Mouse (Mus musculus): ENCODE results near the gene Pabpc6. TPM values are rescaled to one million over a fixed set of nuclear protein-coding genes. Genes with fewer than 3 reads are reported as not detected.

Gene Pabpc6
- 487 TPM for polyA plus RNA-seq (2014; fragmentation: Illumina TruSeq; extraction: RNeasy Lipid Tissue Mini Kit (QIAGEN cat#74804); ENCODE audit: low read depth, low replicate concordance)

GRCm38 (mm10) chr17:9669283-9669905 lies at the start of gene Pabpc6:
TSS of gene Pabpc6 (minus strand) at chr17:9669717.

Other genes starting within 250 kb of the Pabpc6 start
- gene Gm17728, start 247.7 kb downstream of the Pabpc6 start, polyA plus RNA-seq (2014; fragmentation: Illumina TruSeq; extraction: RNeasy Lipid Tissue Mini Kit (QIAGEN cat#74804); ENCODE audit: low read depth, low replicate concordance): not detected